Mouse (Mus musculus): ENCODE data around the gene Pex11b. TPM values are rescaled to one million over a fixed set of nuclear protein-coding genes. Genes with fewer than 3 reads are reported as not detected.
A peak's percentile ranks its signal among the peaks of the same experiment; 100 is the strongest.
"Not testable (repeated sequence)": the region's sequence is repeated elsewhere in the genome, so short reads cannot be mapped to it uniquely, and the experiment has no call there.

The Pex11b gene
- polyA plus RNA-seq, 1 experiment, result 41.0 TPM

GRCm38 (mm10) chr3:96678456-96678855 lies 43.3 kb downstream of the Pex11b start:
- H3K4me3 ChIP-seq (ENCODE audit: control insufficient read depth, insufficient read depth, low read length), result no peak overlapping the region
- DNase-seq, result no peak
- H3K4me1 ChIP-seq (replicated peaks; ENCODE audit: control insufficient read depth, insufficient read depth, low read length), result peaks cover 4% of the 10 kb centered on the region
- no peaks in the 10 kb centered on the region for H3K27me3 ChIP-seq (ENCODE audit: control insufficient read depth, insufficient read depth, low read length)
- no peak for TF ChIP-seq POLR2A (IDR thresholded peaks at IDR 0.05; ENCODE audit: control insufficient read depth, extremely low read depth, insufficient read depth, low read length, poor library complexity)
- no peak for TF ChIP-seq CTCF (IDR thresholded peaks at IDR 0.05; ENCODE audit: borderline replicate concordance, control insufficient read depth, extremely low read depth, insufficient read depth, low read length, poor library complexity)
- H3K27ac ChIP-seq (ENCODE audit: control insufficient read depth, insufficient read depth, low read length), result no peak overlapping the region
- no peaks in the 10 kb centered on the region for H3K36me3 ChIP-seq (ENCODE audit: control insufficient read depth, insufficient read depth, low read length)
- WGBS, result 86% methylated on average over 7 of the region's 7 CpGs

GRCm38 (mm10) chr3:96679159-96679674 lies 44.0 kb downstream of the Pex11b start:
- WGBS, result 79% methylated on average over 5 of the region's 5 CpGs
- Histone ChIP-seq H3K4me1 (replicated peaks; ENCODE audit: control insufficient read depth, insufficient read depth, low read length) (peaks cover 4% of the 10 kb centered on the region), H3K4me3 (ENCODE audit: control insufficient read depth, insufficient read depth, low read length) (no peak overlapping the region), H3K27ac (ENCODE audit: control insufficient read depth, insufficient read depth, low read length) (no peak overlapping the region), H3K36me3 (ENCODE audit: control insufficient read depth, insufficient read depth, low read length) (no peaks in the 10 kb centered on the region), H3K27me3 (ENCODE audit: control insufficient read depth, insufficient read depth, low read length) (no peaks in the 10 kb centered on the region; the same call in 1 of the 2 replicates)
- no peak for DNase-seq
- TF ChIP-seq POLR2A (IDR thresholded peaks at IDR 0.05; ENCODE audit: control insufficient read depth, extremely low read depth, insufficient read depth, low read length, poor library complexity), result no peak
- TF ChIP-seq CTCF (IDR thresholded peaks at IDR 0.05; ENCODE audit: borderline replicate concordance, control insufficient read depth, extremely low read depth, insufficient read depth, low read length, poor library complexity), result no peak

- no peak for DNase-seq
- Histone ChIP-seq H3K27ac (ENCODE audit: control insufficient read depth, insufficient read depth, low read length) (no peak overlapping the region), H3K36me3 (ENCODE audit: control insufficient read depth, insufficient read depth, low read length) (no peaks in the 10 kb centered on the region), H3K4me1 (replicated peaks; ENCODE audit: control insufficient read depth, insufficient read depth, low read length) (peaks cover 4% of the 10 kb centered on the region), H3K4me3 (ENCODE audit: control insufficient read depth, insufficient read depth, low read length) (no peak overlapping the region), H3K27me3 (ENCODE audit: control insufficient read depth, insufficient read depth, low read length) (peaks cover 2% of the 10 kb centered on the region; the same call in 1 of the 2 replicates)
- no peak for TF ChIP-seq POLR2A (IDR thresholded peaks at IDR 0.05; ENCODE audit: control insufficient read depth, extremely low read depth, insufficient read depth, low read length, poor library complexity)
- no peak for TF ChIP-seq CTCF (IDR thresholded peaks at IDR 0.05; ENCODE audit: borderline replicate concordance, control insufficient read depth, extremely low read depth, insufficient read depth, low read length, poor library complexity)
- WGBS, result 62% methylated on average over 12 of the region's 12 CpGs
Observed at GRCm38 (mm10) chr3:96680269-96680956, 45.2 kb downstream of the Pex11b start.

- no peak overlapping the region for H3K27ac ChIP-seq (ENCODE audit: control insufficient read depth, insufficient read depth, low read length)
- no peak for TF ChIP-seq POLR2A (IDR thresholded peaks at IDR 0.05; ENCODE audit: control insufficient read depth, extremely low read depth, insufficient read depth, low read length, poor library complexity)
- TF ChIP-seq CTCF (IDR thresholded peaks at IDR 0.05; ENCODE audit: borderline replicate concordance, control insufficient read depth, extremely low read depth, insufficient read depth, low read length, poor library complexity), result no peak
- H3K4me1 ChIP-seq (replicated peaks; ENCODE audit: control insufficient read depth, insufficient read depth, low read length), result no peaks in the 10 kb centered on the region
- H3K27me3 ChIP-seq (ENCODE audit: control insufficient read depth, insufficient read depth, low read length), result peaks cover 4% of the 10 kb centered on the region; the same call in 1 of the 2 replicates
- no peak overlapping the region for H3K4me3 ChIP-seq (ENCODE audit: control insufficient read depth, insufficient read depth, low read length)
- no peaks in the 10 kb centered on the region for H3K36me3 ChIP-seq (ENCODE audit: control insufficient read depth, insufficient read depth, low read length)
- no peak for DNase-seq
- 92% methylated on average over 3 of the region's 3 CpGs for WGBS
Observed at GRCm38 (mm10) chr3:96683496-96683895, 48.3 kb downstream of the Pex11b start.

- TF ChIP-seq CTCF (IDR thresholded peaks at IDR 0.05; ENCODE audit: borderline replicate concordance, control insufficient read depth, extremely low read depth, insufficient read depth, low read length, poor library complexity) (no peak), POLR2A (IDR thresholded peaks at IDR 0.05; ENCODE audit: control insufficient read depth, extremely low read depth, insufficient read depth, low read length, poor library complexity) (no peak)
- H3K4me3 ChIP-seq (ENCODE audit: control insufficient read depth, insufficient read depth, low read length), result no peak overlapping the region
- 72% methylated on average over 17 of the region's 17 CpGs for WGBS
- no peaks in the 10 kb centered on the region for H3K4me1 ChIP-seq (replicated peaks; ENCODE audit: control insufficient read depth, insufficient read depth, low read length)
- H3K27ac ChIP-seq (ENCODE audit: control insufficient read depth, insufficient read depth, low read length), result no peak overlapping the region
- no peak for DNase-seq
- H3K27me3 ChIP-seq (ENCODE audit: control insufficient read depth, insufficient read depth, low read length), result peaks cover 4% of the 10 kb centered on the region; the same call in 1 of the 2 replicates
- no peaks in the 10 kb centered on the region for H3K36me3 ChIP-seq (ENCODE audit: control insufficient read depth, insufficient read depth, low read length)
Observed at GRCm38 (mm10) chr3:96684151-96684821, 49.1 kb downstream of the Pex11b start.

- no peak for DNase-seq
- H3K27me3 ChIP-seq (ENCODE audit: control insufficient read depth, insufficient read depth, low read length), result peaks cover 4% of the 10 kb centered on the region; the same call in 1 of the 2 replicates
- no peaks in the 10 kb centered on the region for H3K36me3 ChIP-seq (ENCODE audit: control insufficient read depth, insufficient read depth, low read length)
- no peak for TF ChIP-seq CTCF (IDR thresholded peaks at IDR 0.05; ENCODE audit: borderline replicate concordance, control insufficient read depth, extremely low read depth, insufficient read depth, low read length, poor library complexity)
- TF ChIP-seq POLR2A (IDR thresholded peaks at IDR 0.05; ENCODE audit: control insufficient read depth, extremely low read depth, insufficient read depth, low read length, poor library complexity), result no peak
- WGBS, result 30% methylated on average over 28 of the region's 28 CpGs
- no peaks in the 10 kb centered on the region for H3K4me1 ChIP-seq (replicated peaks; ENCODE audit: control insufficient read depth, insufficient read depth, low read length)
- H3K27ac ChIP-seq (ENCODE audit: control insufficient read depth, insufficient read depth, low read length), result no peak overlapping the region
- 0 out of 2 replicates have a peak overlapping the region, but pooled peaks have one; percentile 9 for H3K4me3 ChIP-seq (ENCODE audit: control insufficient read depth, insufficient read depth, low read length)
Observed at GRCm38 (mm10) chr3:96684822-96685156, 49.6 kb downstream of the Pex11b start.

- H3K4me3 ChIP-seq (ENCODE audit: control insufficient read depth, insufficient read depth, low read length); H3K27me3 ChIP-seq (ENCODE audit: control insufficient read depth, insufficient read depth, low read length); DNase-seq; H3K4me1 ChIP-seq (replicated peaks; ENCODE audit: control insufficient read depth, insufficient read depth, low read length); H3K36me3 ChIP-seq (ENCODE audit: control insufficient read depth, insufficient read depth, low read length); H3K27ac ChIP-seq (ENCODE audit: control insufficient read depth, insufficient read depth, low read length): not testable (repeated sequence)
- WGBS, result 97% methylated on average over 5 of the region's 5 CpGs
Observed at GRCm38 (mm10) chr3:96686057-96686456, 50.9 kb downstream of the Pex11b start.

Measured in thymus, adult 2 months (tissue).